Mouse (Mus musculus) myocyte (in vitro differentiated cells): ENCODE measurements at regions not wholly inside any gene's neighbourhood (a gene's known extent, or its start where the extent isn't known, plus 50 kb on each side); places are given as distances from the start of the nearest gene placed in this dataset.
"Not testable (repeated sequence)": the region's sequence is repeated elsewhere in the genome, so short reads cannot be mapped to it uniquely, and the experiment has no call there.

Experiments used
- CEBPB ChIP-seq: IDR thresholded peaks from 2 replicates; pipeline ENCODE4 v1.6.1; 2011; ENCODE audit warnings: mild to moderate bottlenecking, moderate library complexity; ENCODE audit not compliant: poor library complexity, insufficient read depth, severe bottlenecking
- E2F4 ChIP-seq: IDR thresholded peaks from one replicate; pipeline ENCODE4 v1.6.1; 2011; ENCODE audit warnings: mild to moderate bottlenecking, control low read depth, moderate library complexity; ENCODE audit not compliant: insufficient read depth
- MAX ChIP-seq: IDR thresholded peaks from one replicate; pipeline ENCODE4 v1.6.1; 2011; ENCODE audit warnings: low read depth, mild to moderate bottlenecking, control low read depth
- MYOD1 ChIP-seq, 3 experiments: IDR thresholded peaks; one replicate each; pipeline ENCODE4 v1.6.1; 2011; ENCODE audit warnings: control low read depth in 2 of 3, low read depth in 2 of 3, mild to moderate bottlenecking in 2 of 3, moderate library complexity in 1 of 3; ENCODE audit not compliant: insufficient read length in 2 of 3, control insufficient read depth in 1 of 3
- MYOG ChIP-seq, 3 experiments: IDR thresholded peaks; one replicate each; pipeline ENCODE4 v1.6.1; 2011; ENCODE audit warnings: control low read depth in 2 of 3, low read depth in 2 of 3, mild to moderate bottlenecking in 2 of 3; ENCODE audit not compliant: insufficient read length in 2 of 3, control insufficient read depth in 1 of 3, insufficient read depth in 1 of 3
- POLR2A ChIP-seq: IDR thresholded peaks from one replicate; pipeline ENCODE4 v1.6.1; 2011; ENCODE audit warnings: low read depth, mild to moderate bottlenecking, control low read depth, moderate library complexity; ENCODE audit not compliant: insufficient read length
- POLR2AphosphoS2 ChIP-seq: IDR thresholded peaks from one replicate; pipeline ENCODE4 v1.6.1; 2011; ENCODE audit warnings: low read depth, control low read depth; ENCODE audit not compliant: insufficient read length
- TCF12 ChIP-seq: IDR thresholded peaks from one replicate; pipeline ENCODE4 v1.6.1; 2011; ENCODE audit warnings: mild to moderate bottlenecking, control low read depth; ENCODE audit not compliant: poor library complexity, insufficient read depth, severe bottlenecking
- TCF3 ChIP-seq: IDR thresholded peaks from one replicate; pipeline ENCODE4 v1.6.1; 2011; ENCODE audit warnings: low read depth, control low read depth; ENCODE audit not compliant: insufficient read length
- USF1 ChIP-seq: IDR thresholded peaks from one replicate; pipeline ENCODE4 v1.6.1; 2011; ENCODE audit warnings: low read depth, mild to moderate bottlenecking, control low read depth, moderate library complexity

DNA sequence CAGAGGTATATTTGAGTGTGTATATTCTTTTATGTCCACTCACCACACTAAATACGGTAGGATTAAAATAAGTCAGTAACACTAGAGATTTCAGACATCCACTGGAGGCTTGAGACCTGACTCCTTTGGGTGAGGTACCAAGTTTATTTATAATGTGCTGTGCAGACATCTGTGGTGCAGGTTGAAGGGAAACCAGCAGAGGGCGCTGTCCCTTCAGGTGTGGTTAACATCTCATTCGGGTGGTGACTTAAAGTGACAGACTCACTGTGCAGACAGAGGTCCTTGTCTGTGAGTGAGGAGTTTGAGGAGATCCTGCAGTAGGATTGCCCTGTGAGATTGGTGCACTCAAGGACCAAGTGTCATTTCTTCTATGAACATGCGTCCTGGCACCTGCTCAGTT, 632.5 kb downstream of the Dad1 start:
- TF ChIP-seq POLR2A; MAX; USF1; CEBPB; E2F4; TCF12; POLR2AphosphoS2; MYOG (IDR thresholded peaks at IDR 0.05; ENCODE audit: control insufficient read depth in 1 of 3, insufficient read depth in 1 of 3, insufficient read length in 2 of 3, low read depth in 2 of 3); TCF3; MYOD1 (IDR thresholded peaks at IDR 0.05; ENCODE audit: control insufficient read depth in 1 of 3, insufficient read length in 2 of 3, low read depth in 2 of 3): not testable (repeated sequence)
